Mouse (Mus musculus) kidney, adult 8-10 months (tissue): ENCODE measurements at regions not wholly inside any gene's neighbourhood (a gene's known extent, or its start where the extent isn't known, plus 50 kb on each side); places are given as distances from the start of the nearest gene placed in this dataset.

Experiments
- DNase-seq, 2 experiments: peaks; one replicate each; pipeline ENCODE4 v3.0.0; 2022

GRCm38 (mm10) chr2:61346012-61346760 lies 232.2 kb upstream of the Tank start:
- no peak for DNase-seq

GRCm38 (mm10) chr2:61345311-61345710 lies 233.1 kb upstream of the Tank start:
- DNase-seq = no peak

GRCm38 (mm10) chr2:61344556-61345131 lies 233.7 kb upstream of the Tank start:
- DNase-seq = peak; percentile 14 to 23

GRCm38 (mm10) chr2:61341254-61341653 lies 237.1 kb upstream of the Tank start:
- DNase-seq = no peak

GRCm38 (mm10) chr2:61319226-61319625 lies 259.2 kb upstream of the Tank start:
- DNase-seq = peak in 1 of 2 experiments; percentile 15

- DNase-seq = no peak
Measured at GRCm38 (mm10) chr2:61310405-61310804, 268.0 kb upstream of the Tank start.

GRCm38 (mm10) chr2:61309219-61309618 lies 269.2 kb upstream of the Tank start:
- no peak for DNase-seq

- peak; percentile 38 to 43 for DNase-seq
Measured at GRCm38 (mm10) chr2:61297135-61297534, 281.2 kb upstream of the Tank start.

GRCm38 (mm10) chr2:61296606-61297005 lies 281.8 kb upstream of the Tank start:
- no peak for DNase-seq

- DNase-seq = peak; percentile 13 to 41
Measured at GRCm38 (mm10) chr2:61295261-61295964, 283.0 kb upstream of the Tank start.

GRCm38 (mm10) chr2:61288246-61288645 lies 290.1 kb upstream of the Tank start:
- no peak for DNase-seq

- DNase-seq = no peak
Measured at GRCm38 (mm10) chr2:61284706-61285105, 293.7 kb upstream of the Tank start.

- no peak for DNase-seq
Measured at GRCm38 (mm10) chr2:61283829-61284601, 294.4 kb upstream of the Tank start.

- DNase-seq = no peak
Measured at GRCm38 (mm10) chr2:61272721-61273120, 305.7 kb upstream of the Tank start.

- DNase-seq = no peak
Measured at GRCm38 (mm10) chr2:61267706-61268105, 304.7 kb upstream of the Rbms1 start.

GRCm38 (mm10) chr2:61250068-61250800 lies 287.2 kb upstream of the Rbms1 start:
- DNase-seq = no peak

- DNase-seq = no peak
Measured at GRCm38 (mm10) chr2:61247956-61248355, 285.0 kb upstream of the Rbms1 start.

- DNase-seq = no peak
Measured at GRCm38 (mm10) chr2:61247336-61247735, 284.3 kb upstream of the Rbms1 start.

GRCm38 (mm10) chr2:61246691-61247258 lies 283.8 kb upstream of the Rbms1 start:
- DNase-seq = peak in 1 of 2 experiments; percentile 11

- no peak for DNase-seq
Measured at GRCm38 (mm10) chr2:61245526-61245925, 282.5 kb upstream of the Rbms1 start.

GRCm38 (mm10) chr2:61221676-61222075 lies 258.7 kb upstream of the Rbms1 start:
- DNase-seq = peak; percentile 2 to 5

- DNase-seq = no peak
Measured at GRCm38 (mm10) chr2:61221157-61221556, 258.2 kb upstream of the Rbms1 start.
